Mouse (Mus musculus): ENCODE data around the gene Olfr331.
"Not testable (repeated sequence)": the region's sequence is repeated elsewhere in the genome, so short reads cannot be mapped to it uniquely, and the experiment has no call there.

The Olfr331 gene

DNA sequence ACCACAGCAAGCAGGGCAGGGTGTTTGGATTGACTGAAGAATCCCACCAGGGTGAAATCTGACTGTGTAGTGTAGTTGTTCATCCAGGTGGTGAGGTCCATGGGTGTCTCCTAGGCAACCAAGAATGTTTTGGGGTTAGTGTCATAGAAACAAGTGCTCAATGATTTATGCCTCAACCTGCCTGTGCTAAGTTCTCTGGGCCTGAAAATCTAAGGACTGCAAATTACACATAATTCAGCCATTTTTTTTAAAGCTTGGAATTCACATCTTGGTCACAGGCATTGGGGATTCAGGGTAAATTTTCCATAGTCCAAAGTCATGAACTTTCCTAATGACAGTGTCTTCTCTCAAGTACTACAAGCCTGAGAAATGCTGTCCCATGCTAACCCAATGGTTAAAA, at the start of gene Olfr331:
Olfr331 (minus strand) TSS at position 101 of the 400 bp plus-strand sequence.
- DNase-seq (ENCODE audit: inconsistent ontology term): not testable (repeated sequence)

GRCm38 (mm10) chr11:58546322-58546721, 44.0 kb upstream of the Olfr331 start, which contains the start of gene Olfr329-ps:
Olfr329-ps (minus strand) TSS chr11:58546422.
- no peak for DNase-seq (ENCODE audit: inconsistent ontology term)

DNA sequence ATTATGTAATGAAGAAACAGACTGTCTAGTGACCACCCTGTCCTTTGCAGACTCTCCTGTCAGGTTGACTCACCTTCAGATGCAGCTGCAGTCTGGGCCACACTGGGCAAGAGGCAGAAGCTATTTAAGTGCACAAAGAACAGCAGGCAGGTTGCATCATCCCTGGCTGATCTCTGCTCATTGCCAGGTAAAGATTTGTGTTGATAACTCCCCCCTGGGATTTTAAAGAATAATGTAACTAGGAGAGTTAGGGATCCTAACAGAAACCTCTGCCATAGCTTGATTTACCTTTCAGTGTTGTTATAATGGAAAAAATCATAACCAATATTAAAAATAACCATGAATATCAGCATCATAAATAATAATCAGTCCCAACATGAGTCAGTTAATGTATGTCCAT, 32.4 kb upstream of the Olfr331 start, which contains the start of gene Olfr330:
Olfr330 (minus strand) TSS at position 101 of the 400 bp plus-strand sequence.
- DNase-seq (ENCODE audit: inconsistent ontology term): not testable (repeated sequence)

- DNase-seq (ENCODE audit: inconsistent ontology term): not testable (repeated sequence)
Measured at GRCm38 (mm10) chr11:58519756-58520155, 17.4 kb upstream of the Olfr331 start.

- DNase-seq (ENCODE audit: inconsistent ontology term): not testable (repeated sequence)
Measured at GRCm38 (mm10) chr11:58518916-58519315, 16.5 kb upstream of the Olfr331 start.

GRCm38 (mm10) chr11:58509058-58509457, 6.7 kb upstream of the Olfr331 start:
- not testable (repeated sequence) for DNase-seq (ENCODE audit: inconsistent ontology term)

- peak; percentile 27 for DNase-seq (ENCODE audit: inconsistent ontology term)
Measured at GRCm38 (mm10) chr11:58499290-58499689, 3.1 kb downstream of the Olfr331 start.

DNA sequence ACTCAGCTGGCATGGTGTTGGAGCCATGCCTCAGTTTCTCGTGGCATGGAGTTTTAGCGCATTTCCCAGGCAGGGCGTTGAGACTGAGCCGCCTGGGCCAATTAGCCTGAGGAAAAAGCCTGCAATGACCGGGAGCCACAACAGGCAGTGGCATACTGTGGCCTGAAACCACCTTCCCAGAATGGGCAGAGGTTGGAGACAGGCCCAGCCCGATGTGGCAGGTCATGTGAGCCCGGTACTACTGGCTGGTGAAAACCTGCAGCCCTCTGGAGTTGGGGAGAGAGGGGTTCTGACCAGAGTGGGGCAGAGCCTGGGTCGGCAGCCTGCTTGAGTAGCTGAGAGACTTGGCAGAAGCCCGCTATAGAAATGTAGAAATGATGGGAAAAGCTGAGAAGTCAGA, 3.6 kb downstream of the Olfr331 start:
- DNase-seq (ENCODE audit: inconsistent ontology term): no peak

- no peak for DNase-seq (ENCODE audit: inconsistent ontology term)
Measured at GRCm38 (mm10) chr11:58492455-58492854, 9.9 kb downstream of the Olfr331 start, which contains the start of gene Olfr332. Olfr332 (minus strand) TSS chr11:58492555.

GRCm38 (mm10) chr11:58462170-58462569, 40.2 kb downstream of the Olfr331 start, which contains the start of gene Olfr30:
Olfr30 (minus strand) TSS chr11:58462270.
- DNase-seq (ENCODE audit: inconsistent ontology term): no peak

GRCm38 (mm10) chr11:58453592-58453991, 48.8 kb downstream of the Olfr331 start:
- peak; percentile 5 for DNase-seq (ENCODE audit: inconsistent ontology term)

DNA sequence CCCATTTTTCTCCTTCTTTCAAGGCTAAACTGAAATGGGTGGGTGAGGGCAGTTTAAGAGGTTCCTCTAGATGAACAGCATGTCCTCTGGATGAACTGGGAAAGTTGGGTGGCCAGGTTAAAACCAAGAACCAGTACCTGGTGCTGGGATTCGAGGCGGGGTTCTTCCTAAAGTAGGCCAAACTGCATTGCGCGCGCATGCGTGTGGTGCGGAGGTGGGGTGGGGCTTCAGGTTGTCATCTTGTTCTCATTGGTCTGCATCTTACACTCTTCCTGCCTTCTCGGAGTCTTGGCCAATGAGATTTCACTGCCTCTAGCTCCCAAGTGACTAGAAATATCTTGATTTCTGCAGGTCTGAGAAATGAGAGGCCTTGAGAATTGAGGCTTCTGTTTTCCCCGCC, 49.6 kb downstream of the Olfr331 start, which contains the start of gene Lypd9:
Lypd9 (minus strand) TSS at position 165 of the 400 bp plus-strand sequence.
- DNase-seq (ENCODE audit: inconsistent ontology term): no peak
